Mouse (Mus musculus): ENCODE measurements around the gene Iqsec2. TPM values are rescaled to one million over a fixed set of nuclear protein-coding genes. Genes with fewer than 3 reads are reported as not detected.

The Iqsec2 gene
- polyA plus RNA-seq, 1 experiment from 2014 or later, result 0.71 TPM

DNA sequence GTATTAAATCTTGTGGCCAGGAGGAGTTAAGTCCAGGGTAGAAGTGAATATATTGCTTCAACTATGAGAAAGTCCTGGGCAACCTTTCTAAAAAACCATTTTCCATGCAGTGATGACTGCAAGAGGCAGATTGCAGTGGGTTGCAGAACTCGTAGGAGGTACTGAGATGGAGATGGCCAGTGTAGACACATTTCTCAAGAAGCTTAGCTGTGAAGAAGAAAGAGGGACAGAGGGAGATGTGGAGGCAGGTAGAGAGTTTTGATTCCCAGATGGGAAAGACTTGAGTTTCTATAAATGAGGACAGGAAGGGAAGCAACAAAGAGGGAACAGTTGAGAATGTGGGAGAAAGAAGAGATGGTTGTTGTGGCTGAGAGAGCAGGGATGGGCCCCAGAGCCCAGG, 47.2 kb downstream of the Iqsec2 start:
- Histone ChIP-seq H3K36me3 (replicated peaks) (no peaks in the 10 kb centered on the region), H3K27ac (replicated peaks) (no peak overlapping the region), H3K4me3 (no peak overlapping the region), H3K27me3 (replicated peaks; ENCODE audit: low read depth, poor library complexity, severe bottlenecking) (peaks cover 100% of the 10 kb centered on the region), H3K9me3 (no peaks in the 10 kb centered on the region), H3K4me1 (no peaks in the 10 kb centered on the region)
- DNase-seq (ENCODE audit: low spot score), result no peak
- WGBS, result 77% methylated on average over 1 of the region's 1 CpGs

DNA sequence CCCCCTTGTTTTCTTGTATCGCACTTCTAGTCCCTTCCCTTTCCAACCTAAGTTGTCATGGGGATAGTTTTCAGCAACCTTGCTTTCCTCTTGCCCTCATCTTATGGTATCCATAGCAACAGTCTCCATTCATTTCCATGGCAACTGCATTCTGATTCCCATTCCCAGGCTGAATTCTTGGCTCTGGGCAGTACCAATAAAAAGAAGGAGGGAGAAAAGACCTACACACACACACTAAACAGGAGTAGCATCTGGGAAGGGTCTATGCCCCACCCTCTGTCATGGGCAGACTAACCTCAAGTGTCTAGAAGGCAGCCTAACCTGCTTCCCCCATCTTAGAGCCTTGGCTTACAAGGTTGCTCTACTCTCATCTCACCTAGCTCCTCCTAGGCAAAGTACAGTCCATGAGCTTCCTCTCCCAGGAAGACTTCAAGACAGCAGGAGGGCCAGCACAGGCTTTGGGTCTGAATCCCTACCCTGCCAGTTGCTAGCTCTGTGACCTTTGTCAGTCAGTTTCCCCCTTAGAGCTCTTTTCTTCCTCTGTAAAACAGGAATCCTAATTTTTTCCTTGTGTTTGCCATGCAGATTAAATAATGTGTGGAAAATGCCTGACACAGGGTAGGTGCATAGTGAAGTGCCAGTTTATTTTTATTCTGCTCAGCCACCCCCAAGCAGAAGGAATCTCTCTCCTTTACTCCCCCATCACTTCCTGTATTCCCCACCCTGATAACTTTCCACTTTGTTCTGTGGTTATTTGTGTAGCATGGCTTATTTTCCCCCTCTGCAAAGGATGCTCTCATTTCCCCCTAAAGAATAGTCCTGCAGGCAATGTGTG, 54.0 kb downstream of the Iqsec2 start:
- Histone ChIP-seq H3K36me3 (replicated peaks) (no peaks in the 10 kb centered on the region), H3K4me1 (peaks cover 25% of the 10 kb centered on the region), H3K4me3 (no peak overlapping the region), H3K27ac (replicated peaks) (no peak overlapping the region; the same call in 1 of the 2 replicates), H3K27me3 (replicated peaks; ENCODE audit: low read depth, poor library complexity, severe bottlenecking) (peaks cover 100% of the 10 kb centered on the region), H3K9me3 (no peaks in the 10 kb centered on the region)
- WGBS, result 64% methylated on average over 1 of the region's 1 CpGs
- DNase-seq (ENCODE audit: low spot score), result no peak

GRCm38 (mm10) chrX:152201737-152202421, 57.8 kb downstream of the Iqsec2 start:
- H3K4me1 ChIP-seq, result peaks cover 25% of the 10 kb centered on the region
- no peak overlapping the region for H3K4me3 ChIP-seq
- no peak for DNase-seq (ENCODE audit: low spot score)
- no peaks in the 10 kb centered on the region for H3K36me3 ChIP-seq (replicated peaks)
- H3K27me3 ChIP-seq (replicated peaks; ENCODE audit: low read depth, poor library complexity, severe bottlenecking), result peaks cover 100% of the 10 kb centered on the region
- peak overlapping the region; percentile 44; the same call in 1 of the 2 replicates for H3K27ac ChIP-seq (replicated peaks)
- no peaks in the 10 kb centered on the region for H3K9me3 ChIP-seq
- WGBS, result 32% methylated on average over 4 of the region's 4 CpGs

- peaks cover 25% of the 10 kb centered on the region for H3K4me1 ChIP-seq
- DNase-seq (ENCODE audit: low spot score), result no peak
- no peaks in the 10 kb centered on the region for H3K36me3 ChIP-seq (replicated peaks)
- no peak overlapping the region for H3K4me3 ChIP-seq
- H3K27me3 ChIP-seq (replicated peaks; ENCODE audit: low read depth, poor library complexity, severe bottlenecking), result peaks cover 100% of the 10 kb centered on the region
- WGBS, result 42% methylated on average over 8 of the region's 8 CpGs
- peak overlapping the region; percentile 44; the same call in 1 of the 2 replicates for H3K27ac ChIP-seq (replicated peaks)
- no peaks in the 10 kb centered on the region for H3K9me3 ChIP-seq
Observed at GRCm38 (mm10) chrX:152202422-152203103, 58.5 kb downstream of the Iqsec2 start.

- Histone ChIP-seq H3K27me3 (replicated peaks; ENCODE audit: low read depth, poor library complexity, severe bottlenecking) (peaks cover 99% of the 10 kb centered on the region), H3K4me1 (peaks cover 20% of the 10 kb centered on the region), H3K36me3 (replicated peaks) (no peaks in the 10 kb centered on the region), H3K4me3 (no peak overlapping the region), H3K27ac (replicated peaks) (no peak overlapping the region), H3K9me3 (no peaks in the 10 kb centered on the region)
- WGBS, result 67% methylated on average over 4 of the region's 4 CpGs
- DNase-seq (ENCODE audit: low spot score), result no peak
Observed at GRCm38 (mm10) chrX:152203247-152203646, 59.2 kb downstream of the Iqsec2 start.

DNA sequence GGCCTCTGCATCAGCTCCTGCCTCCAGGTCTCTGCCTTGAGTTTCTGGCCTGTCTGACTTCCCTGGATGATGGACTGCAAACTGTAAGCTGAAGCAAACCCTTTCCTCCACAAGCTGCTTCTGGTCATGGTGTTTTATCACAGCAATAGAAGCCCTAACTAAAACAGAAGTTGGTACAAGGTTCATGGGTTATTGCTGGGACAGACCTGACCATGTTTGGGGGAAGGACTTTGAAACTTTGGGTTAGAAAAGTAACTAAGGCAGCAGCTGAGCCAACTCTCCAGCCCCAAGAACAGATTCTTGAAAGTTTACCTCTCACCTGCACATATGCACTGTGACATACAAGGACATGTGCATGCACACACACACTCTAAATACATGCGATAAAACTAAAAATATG, 61.4 kb downstream of the Iqsec2 start:
- Histone ChIP-seq H3K9me3 (no peaks in the 10 kb centered on the region), H3K4me3 (no peak overlapping the region), H3K4me1 (peaks cover 18% of the 10 kb centered on the region), H3K27me3 (replicated peaks; ENCODE audit: low read depth, poor library complexity, severe bottlenecking) (peaks cover 99% of the 10 kb centered on the region), H3K36me3 (replicated peaks) (no peaks in the 10 kb centered on the region), H3K27ac (replicated peaks) (no peak overlapping the region)
- 95% methylated on average over 1 of the region's 1 CpGs for WGBS
- DNase-seq (ENCODE audit: low spot score), result no peak

DNA sequence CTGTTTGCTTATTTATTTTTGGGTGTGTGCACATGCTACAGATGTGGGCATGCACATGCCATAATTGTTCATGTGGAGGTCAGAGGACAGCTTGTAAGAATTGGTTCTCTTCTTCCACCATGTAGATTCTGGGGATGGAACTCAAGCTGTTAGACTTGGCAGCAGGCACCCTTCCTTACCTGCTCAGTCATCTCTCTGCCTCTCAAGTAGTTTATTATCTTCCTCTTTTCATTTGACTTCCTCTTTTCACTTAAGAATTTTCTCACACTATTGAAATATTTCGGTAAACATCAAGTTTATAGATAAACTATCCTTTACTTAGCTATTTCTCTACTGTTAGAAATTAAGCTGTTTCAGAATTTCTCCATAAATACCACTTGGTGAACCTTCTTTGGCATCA, 70.6 kb downstream of the Iqsec2 start:
- no peaks in the 10 kb centered on the region for H3K9me3 ChIP-seq
- no peaks in the 10 kb centered on the region for H3K36me3 ChIP-seq (replicated peaks)
- H3K27me3 ChIP-seq (replicated peaks; ENCODE audit: low read depth, poor library complexity, severe bottlenecking), result peaks cover 100% of the 10 kb centered on the region
- WGBS, result 84% methylated on average over 1 of the region's 1 CpGs
- H3K4me3 ChIP-seq, result no peak overlapping the region
- no peaks in the 10 kb centered on the region for H3K4me1 ChIP-seq
- no peak for DNase-seq (ENCODE audit: low spot score)
- no peak overlapping the region for H3K27ac ChIP-seq (replicated peaks)

GRCm38 (mm10) chrX:152218529-152218928, 74.5 kb downstream of the Iqsec2 start:
- no peak overlapping the region for H3K27ac ChIP-seq (replicated peaks)
- no peaks in the 10 kb centered on the region for H3K4me1 ChIP-seq
- 91% methylated on average over 2 of the region's 2 CpGs for WGBS
- H3K9me3 ChIP-seq, result no peaks in the 10 kb centered on the region
- peaks cover 100% of the 10 kb centered on the region for H3K27me3 ChIP-seq (replicated peaks; ENCODE audit: low read depth, poor library complexity, severe bottlenecking)
- H3K4me3 ChIP-seq, result no peak overlapping the region
- no peaks in the 10 kb centered on the region for H3K36me3 ChIP-seq (replicated peaks)
- no peak for DNase-seq (ENCODE audit: low spot score)

DNA sequence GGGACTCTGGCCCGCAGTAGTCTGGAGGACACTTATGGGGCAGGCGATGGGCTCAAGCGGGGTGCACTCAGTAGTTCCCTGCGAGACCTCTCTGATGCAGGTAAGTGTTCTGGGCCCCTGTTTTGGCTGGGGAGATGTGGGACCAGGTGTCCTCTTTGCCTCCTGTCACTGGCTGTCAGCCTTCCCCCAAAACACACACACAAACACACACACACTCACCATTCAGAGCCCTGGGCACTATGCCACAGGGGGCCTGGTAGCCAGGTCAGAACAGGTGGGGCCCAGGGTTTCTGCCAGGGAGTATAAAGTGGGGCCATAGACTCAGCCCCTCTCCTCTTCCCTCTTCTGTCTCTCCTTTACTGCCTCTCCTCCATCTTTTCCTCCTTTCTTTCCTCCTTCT, 77.7 kb downstream of the Iqsec2 start:
- Histone ChIP-seq H3K4me3 (no peak overlapping the region), H3K27me3 (replicated peaks; ENCODE audit: low read depth, poor library complexity, severe bottlenecking) (peaks cover 100% of the 10 kb centered on the region), H3K27ac (replicated peaks) (no peak overlapping the region), H3K9me3 (no peaks in the 10 kb centered on the region), H3K4me1 (no peaks in the 10 kb centered on the region), H3K36me3 (replicated peaks) (no peaks in the 10 kb centered on the region)
- DNase-seq (ENCODE audit: low spot score), result no peak
- WGBS, result 77% methylated on average over 4 of the region's 4 CpGs

DNA sequence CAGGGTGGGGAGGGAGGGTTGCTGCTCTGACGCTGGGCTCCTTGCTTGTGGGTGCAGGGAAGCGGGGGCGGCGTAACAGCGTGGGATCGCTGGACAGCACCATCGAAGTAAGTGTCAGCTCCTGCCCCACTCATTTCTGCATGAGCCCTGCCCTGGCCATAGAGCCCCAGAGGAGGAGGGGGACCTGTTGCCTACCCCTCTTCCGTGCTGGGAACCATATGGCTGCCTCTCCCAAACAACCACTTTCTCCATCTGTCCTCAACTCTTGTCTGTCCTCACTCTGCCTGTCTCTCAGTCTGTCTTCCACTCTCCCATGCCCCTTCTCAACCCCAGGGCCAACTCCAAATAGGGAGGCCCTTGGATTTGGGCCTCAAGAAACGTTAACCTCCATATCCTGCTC, 78.2 kb downstream of the Iqsec2 start:
- no peaks in the 10 kb centered on the region for H3K36me3 ChIP-seq (replicated peaks)
- no peak overlapping the region for H3K27ac ChIP-seq (replicated peaks)
- H3K9me3 ChIP-seq, result no peaks in the 10 kb centered on the region
- H3K4me3 ChIP-seq, result no peak overlapping the region
- no peak for DNase-seq (ENCODE audit: low spot score)
- WGBS, result 49% methylated on average over 9 of the region's 9 CpGs
- H3K4me1 ChIP-seq, result no peaks in the 10 kb centered on the region
- peaks cover 100% of the 10 kb centered on the region for H3K27me3 ChIP-seq (replicated peaks; ENCODE audit: low read depth, poor library complexity, severe bottlenecking)

- 86% methylated on average over 6 of the region's 6 CpGs for WGBS
Observed at GRCm38 (mm10) chrX:152223313-152223712, 79.2 kb downstream of the Iqsec2 start.

GRCm38 (mm10) chrX:152224280-152224679, 80.2 kb downstream of the Iqsec2 start:
- WGBS, result 73% methylated on average over 5 of the region's 5 CpGs
- no peak overlapping the region for H3K4me3 ChIP-seq
- no peaks in the 10 kb centered on the region for H3K4me1 ChIP-seq
- peaks cover 95% of the 10 kb centered on the region for H3K27me3 ChIP-seq (replicated peaks; ENCODE audit: low read depth, poor library complexity, severe bottlenecking)
- no peaks in the 10 kb centered on the region for H3K36me3 ChIP-seq (replicated peaks)
- no peak overlapping the region for H3K27ac ChIP-seq (replicated peaks)
- H3K9me3 ChIP-seq, result no peaks in the 10 kb centered on the region
- DNase-seq (ENCODE audit: low spot score), result no peak

More at GRCm38 (mm10) chrX:152223313-152223712, 79.2 kb downstream of the Iqsec2 start:
- Histone ChIP-seq H3K4me1 (no peaks in the 10 kb centered on the region), H3K36me3 (replicated peaks) (no peaks in the 10 kb centered on the region), H3K27ac (replicated peaks) (no peak overlapping the region), H3K4me3 (no peak overlapping the region), H3K9me3 (no peaks in the 10 kb centered on the region), H3K27me3 (replicated peaks; ENCODE audit: low read depth, poor library complexity, severe bottlenecking) (peaks cover 99% of the 10 kb centered on the region)
- no peak for DNase-seq (ENCODE audit: low spot score)

All from embryonic facial prominence, embryonic 10.5 days (tissue).